Mouse (Mus musculus) heart, embryonic 11.5 days (tissue): ENCODE measurements around the gene Sema4a. TPM values are rescaled to one million over a fixed set of nuclear protein-coding genes. Genes with fewer than 3 reads are reported as not detected.
"Not testable (repeated sequence)": the region's sequence is repeated elsewhere in the genome, so short reads cannot be mapped to it uniquely, and the experiment has no call there.

Experiments used
- ATAC-seq: fragments of 200-750 bp; cut with Nextera tagmentation; replicated peaks from 2 replicates; pipeline ENCODE4 v1.8.0; 2017; ENCODE audit warnings: moderate library complexity; ENCODE audit not compliant: insufficient number of reproducible peaks, low FRiP score, low TSS enrichment
- H3K27ac ChIP-seq: fragments of 300-500 bp; sonication (generic); 2 replicates; pipeline ENCODE4 v1.5.1; 2014; ENCODE audit warnings: mild to moderate bottlenecking, low read depth, low read length
- H3K27me3 ChIP-seq: fragments of 300-500 bp; sonication (generic); 2 replicates; pipeline ENCODE4 v1.6.1; 2014; ENCODE audit warnings: mild to moderate bottlenecking, low read length, mixed read lengths; ENCODE audit not compliant: control insufficient read depth, insufficient read depth
- H3K36me3 ChIP-seq: fragments of 300-500 bp; sonication (generic); 2 replicates; pipeline ENCODE4 v1.6.1; 2014; ENCODE audit warnings: mild to moderate bottlenecking, low read length, moderate library complexity, mixed read lengths; ENCODE audit not compliant: control insufficient read depth, insufficient read depth
- H3K4me1 ChIP-seq: fragments of 300-500 bp; sonication (generic); 2 replicates; pipeline ENCODE4 v1.6.1; 2014; ENCODE audit warnings: low read length; ENCODE audit not compliant: control insufficient read depth, insufficient read depth
- H3K4me2 ChIP-seq: fragments of 300-500 bp; sonication (generic); 2 replicates; pipeline ENCODE4 v1.6.1; 2014; ENCODE audit warnings: mild to moderate bottlenecking, moderate library complexity
- H3K4me3 ChIP-seq: fragments of 300-500 bp; sonication (generic); 2 replicates; pipeline ENCODE4 v1.5.1; 2014; ENCODE audit warnings: low read depth, low read length
- H3K9ac ChIP-seq: fragments of 300-500 bp; sonication (generic); 2 replicates; pipeline ENCODE4 v1.6.1; 2014; ENCODE audit warnings: mild to moderate bottlenecking, low read depth, low read length, moderate library complexity
- H3K9me3 ChIP-seq: fragments of 300-500 bp; sonication (generic); replicated peaks from 2 replicates; pipeline ENCODE4 v1.6.1; 2016; ENCODE audit warnings: low read length; ENCODE audit not compliant: control insufficient read depth
- WGBS: fragments of 180-500 bp; shearing (Covaris S2); extraction: QIAGEN DNeasy Blood & Tissue Kit; methylation state at CpG from one replicate; pipeline ENCODE4 v1.1.7; 2014; ENCODE audit not compliant: insufficient replicate concordance; 5-methylcytosine and 5-hydroxymethylcytosine counted together
- polyA plus RNA-seq: library from polyadenylated mRNA; unstranded; fragments of >200 nt; fragmentation: Nextera tagmentation; extraction: Ambion mirVana; gene quantifications from 2 replicates; pipeline ENCODE4 v1.2.1, GENCODE M21; 2014

Gene Sema4a
- polyA plus RNA-seq, 1 experiment from 2014 or later: 0.80 TPM

DNA sequence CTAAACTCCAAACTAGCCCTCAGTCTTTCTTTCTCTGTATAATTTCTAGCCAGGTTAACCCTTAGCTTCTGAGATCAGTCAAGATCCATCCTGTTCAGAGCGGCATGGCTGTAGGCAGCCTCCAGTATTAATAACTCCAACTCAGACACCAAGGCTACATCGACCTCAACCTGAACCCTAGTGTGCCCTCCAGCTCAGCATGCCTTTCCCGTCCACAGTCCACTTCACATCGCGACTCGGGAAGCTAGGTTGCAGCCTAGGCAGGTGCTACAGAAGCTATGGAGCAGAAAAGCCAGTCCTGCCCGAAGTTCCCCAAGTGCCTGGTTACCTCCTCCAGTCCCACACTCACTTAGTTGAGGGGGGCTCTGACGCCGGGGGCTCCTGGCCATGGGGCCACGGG lies 23.5 kb downstream of the Sema4a start:
- ATAC-seq: no peak
- peak overlapping the region; percentile 39 for H3K4me3 ChIP-seq
- 67% methylated on average over 10 of the region's 10 CpGs for WGBS

DNA sequence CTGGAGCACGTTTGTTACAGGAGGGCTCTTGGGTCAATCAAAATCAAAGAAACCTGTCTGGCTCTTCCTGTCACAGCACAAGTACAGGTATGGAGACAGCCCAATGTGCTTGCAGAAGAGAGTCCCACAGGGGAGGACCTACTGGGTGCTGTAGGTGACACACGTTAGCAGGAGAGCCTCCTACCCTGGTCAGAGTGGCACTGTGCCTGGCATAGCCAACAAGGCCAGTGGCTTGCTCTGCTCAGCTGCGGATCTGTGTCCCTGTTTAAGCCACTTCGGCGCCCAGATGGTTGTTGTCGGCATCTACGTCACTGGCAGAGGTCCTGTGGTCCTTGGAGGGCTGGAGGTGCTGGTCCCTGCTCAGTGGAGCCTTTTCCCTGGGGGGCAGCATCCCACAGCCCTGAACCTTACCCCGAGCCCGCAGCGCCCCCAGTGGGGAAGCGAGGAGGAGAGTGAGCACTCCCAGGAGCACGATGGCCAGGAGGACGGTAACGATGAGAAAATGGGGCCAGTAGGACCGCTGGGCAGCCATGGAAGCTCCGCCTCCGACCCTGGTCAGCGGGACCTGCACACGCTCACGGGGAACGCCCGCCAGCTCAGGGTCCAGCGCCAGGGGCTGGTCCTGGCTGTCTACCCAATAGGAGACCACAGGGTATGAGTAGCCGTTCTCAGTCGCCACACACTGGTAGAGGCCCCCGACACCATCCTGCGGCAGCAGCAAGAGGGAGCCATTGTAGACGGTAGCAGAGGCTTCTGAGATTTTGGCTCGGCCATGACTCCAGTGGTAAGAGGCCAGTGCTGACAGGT lies 24.4 kb downstream of the Sema4a start:
- ATAC-seq: peak; percentile 84
- H3K27ac ChIP-seq: peak overlapping the region; percentile 46
- H3K4me1 ChIP-seq: peaks cover 18% of the 10 kb centered on the region
- peak overlapping the region; percentile 54 for H3K9ac ChIP-seq
- peak overlapping the region; percentile 39 for H3K4me3 ChIP-seq
- H3K36me3 ChIP-seq: no peaks in the 10 kb centered on the region
- H3K27me3 ChIP-seq: no peaks in the 10 kb centered on the region; the same call in none of the 2 replicates
- no peaks in the 10 kb centered on the region for H3K9me3 ChIP-seq
- peak overlapping the region; percentile 74 for H3K4me2 ChIP-seq
- WGBS: 9% methylated on average over 29 of the region's 29 CpGs

More for the DNA sequence above, 23.5 kb downstream of the Sema4a start:
- no peaks in the 10 kb centered on the region for H3K36me3 ChIP-seq
- peak overlapping the region; percentile 74 for H3K4me2 ChIP-seq
- no peaks in the 10 kb centered on the region for H3K9me3 ChIP-seq
- peaks cover 18% of the 10 kb centered on the region for H3K4me1 ChIP-seq
- no peak overlapping the region for H3K27ac ChIP-seq
- H3K27me3 ChIP-seq: no peaks in the 10 kb centered on the region; the same call in none of the 2 replicates
- H3K9ac ChIP-seq: peak overlapping the region; percentile 54; the same call in 1 of the 2 replicates

DNA sequence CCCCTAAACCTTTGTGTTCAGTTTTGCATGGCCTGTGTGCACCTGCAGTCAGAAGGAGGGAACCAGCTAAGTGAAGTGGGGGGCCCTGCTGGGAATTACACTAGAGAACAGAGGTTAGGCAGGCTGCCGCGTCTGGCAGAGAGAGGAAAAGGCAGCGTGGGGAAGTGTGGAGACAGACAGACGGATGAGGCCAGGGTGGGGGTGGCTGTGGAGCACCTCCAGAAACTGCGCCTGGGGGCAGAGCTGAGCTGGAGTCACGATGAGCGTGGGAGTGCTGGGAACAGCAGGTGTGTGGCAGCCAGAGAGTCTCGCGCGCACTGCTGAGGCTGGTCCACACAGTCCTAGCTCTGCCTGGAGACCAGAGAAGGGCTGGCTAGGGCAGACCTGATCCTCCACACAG lies 25.5 kb downstream of the Sema4a start:
- Histone ChIP-seq H3K9ac (no peak overlapping the region), H3K4me3 (no peak overlapping the region), H3K36me3 (no peaks in the 10 kb centered on the region), H3K4me1 (peaks cover 15% of the 10 kb centered on the region), H3K27me3 (no peaks in the 10 kb centered on the region; the same call in 1 of the 2 replicates), H3K9me3 (no peaks in the 10 kb centered on the region), H3K4me2 (no peak overlapping the region), H3K27ac (no peak overlapping the region)
- ATAC-seq: no peak
- 65% methylated on average over 10 of the region's 10 CpGs for WGBS

DNA sequence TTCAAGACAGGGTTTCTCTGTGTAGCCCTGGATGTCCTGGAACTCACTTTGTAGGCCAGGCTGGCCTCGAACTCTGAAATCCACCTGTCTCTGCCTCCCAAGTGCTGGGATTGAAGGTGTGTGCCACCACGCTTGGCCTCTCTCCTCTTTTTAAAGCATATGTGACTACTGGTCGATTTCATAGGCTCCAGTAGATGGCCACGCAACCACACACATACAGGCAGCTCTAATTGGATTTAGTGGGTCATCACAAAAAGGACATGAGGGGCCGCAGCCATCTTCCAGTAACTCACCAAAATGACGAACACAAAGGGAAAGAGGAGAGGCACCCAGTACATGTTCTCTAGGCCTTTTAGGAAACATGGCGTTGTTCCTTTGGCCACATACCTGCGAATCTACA lies 32.3 kb downstream of the Sema4a start:
- not testable (repeated sequence) for H3K9me3 ChIP-seq, H3K4me3 ChIP-seq

DNA sequence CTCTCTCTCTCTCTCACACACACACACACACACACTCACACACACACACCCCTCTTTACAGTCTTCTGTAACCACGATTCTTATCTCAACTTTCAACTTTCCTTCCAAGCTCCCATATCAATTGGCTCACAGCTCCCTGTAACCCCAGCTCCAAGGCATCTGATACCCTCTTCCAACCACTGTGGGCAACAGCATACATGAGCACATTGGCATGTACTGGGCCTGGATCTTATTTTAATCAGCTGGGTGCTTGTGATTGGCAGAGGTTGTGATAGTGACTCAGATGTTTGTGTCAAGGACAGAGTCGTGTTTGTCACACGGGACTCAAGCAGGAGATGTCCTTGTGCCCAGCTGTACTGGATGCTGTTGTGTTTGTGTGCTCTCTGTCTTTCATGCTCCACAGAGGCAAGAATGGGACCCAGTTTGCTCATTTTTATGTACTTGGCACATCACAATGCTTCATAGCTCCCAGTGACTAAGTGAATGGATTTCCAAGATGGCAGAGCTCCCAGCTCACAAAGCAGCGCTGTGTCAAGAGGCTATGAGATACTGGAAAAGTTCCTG lies 33.6 kb downstream of the Sema4a start:
- WGBS: 60% methylated on average over 4 of the region's 4 CpGs
- H3K27ac ChIP-seq: no peak overlapping the region
- H3K4me3 ChIP-seq: no peak overlapping the region
- H3K36me3 ChIP-seq: no peaks in the 10 kb centered on the region
- peaks cover 10% of the 10 kb centered on the region for H3K4me1 ChIP-seq
- no peak overlapping the region for H3K9ac ChIP-seq
- no peaks in the 10 kb centered on the region for H3K27me3 ChIP-seq
- H3K4me2 ChIP-seq: no peak overlapping the region
- no peak for ATAC-seq
- H3K9me3 ChIP-seq: no peaks in the 10 kb centered on the region

More for the DNA sequence above, 32.3 kb downstream of the Sema4a start:
- not testable (repeated sequence) for H3K4me1 ChIP-seq, H3K27me3 ChIP-seq, H3K27ac ChIP-seq, H3K4me2 ChIP-seq, H3K36me3 ChIP-seq, H3K9ac ChIP-seq, ATAC-seq
- 68% methylated on average over 8 of the region's 8 CpGs for WGBS

DNA sequence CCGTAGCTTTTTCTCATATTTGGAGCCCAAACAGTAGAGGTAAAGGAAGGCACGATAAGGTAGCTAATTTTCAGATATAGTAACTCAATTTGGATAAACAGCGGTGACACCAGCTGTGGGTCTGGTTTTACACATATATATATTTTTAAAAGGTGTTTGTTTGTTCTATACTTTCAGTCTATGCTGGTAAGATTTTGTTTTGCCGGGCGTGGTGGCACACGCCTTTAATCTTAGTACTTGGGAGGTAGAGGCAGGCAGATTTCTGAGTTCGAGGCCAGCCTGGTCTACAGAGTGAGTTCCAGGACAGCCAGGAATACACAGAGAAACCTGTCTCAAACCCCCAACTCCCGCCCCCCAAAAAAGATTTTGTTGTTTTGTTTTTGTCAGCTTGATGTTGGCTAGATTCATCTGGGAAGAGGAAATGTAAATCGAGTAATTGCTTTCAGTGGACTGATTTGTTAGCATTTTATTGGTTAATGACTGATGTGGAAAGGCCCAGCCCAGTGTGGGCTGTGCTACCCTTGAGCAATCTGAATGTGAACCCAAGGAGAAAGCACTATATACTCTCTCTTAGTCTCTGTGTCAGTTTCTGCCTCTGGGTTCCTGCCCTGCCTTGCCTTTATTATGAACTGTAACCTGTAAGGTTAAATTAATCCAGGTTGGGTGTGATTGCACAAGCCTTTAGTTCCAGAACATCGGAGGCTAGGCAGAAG lies 35.1 kb downstream of the Sema4a start:
- H3K9ac ChIP-seq: no peak overlapping the region
- peaks cover 1% of the 10 kb centered on the region; the same call in 1 of the 2 replicates for H3K36me3 ChIP-seq
- H3K4me2 ChIP-seq: no peak overlapping the region
- no peak overlapping the region for H3K4me3 ChIP-seq
- H3K4me1 ChIP-seq: peaks cover 14% of the 10 kb centered on the region
- no peaks in the 10 kb centered on the region for H3K9me3 ChIP-seq
- 82% methylated on average over 10 of the region's 10 CpGs for WGBS
- H3K27me3 ChIP-seq: no peaks in the 10 kb centered on the region
- no peak overlapping the region for H3K27ac ChIP-seq
- no peak for ATAC-seq

DNA sequence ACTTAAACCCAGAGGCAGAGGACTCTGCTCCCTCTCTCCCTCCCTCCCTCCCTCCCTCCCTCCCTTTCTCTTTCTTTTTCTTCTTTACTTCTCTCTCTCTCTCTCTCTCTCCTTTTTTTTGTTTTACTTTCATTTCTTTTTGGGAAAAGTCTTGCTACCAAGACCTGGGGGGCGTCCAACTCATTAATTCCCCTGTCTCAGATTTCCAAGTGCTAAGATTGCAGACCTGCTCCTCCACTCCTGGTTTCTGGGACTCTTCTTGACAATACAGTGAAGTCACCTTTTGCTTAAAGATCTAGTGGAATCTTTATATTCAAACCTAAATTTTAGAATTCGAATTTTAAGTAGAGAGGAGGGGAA lies 35.7 kb downstream of the Sema4a start:
- Histone ChIP-seq H3K36me3 (peaks cover 5% of the 10 kb centered on the region), H3K4me2 (peak overlapping the region; percentile 95), H3K27me3 (no peaks in the 10 kb centered on the region), H3K9me3 (no peaks in the 10 kb centered on the region), H3K27ac (no peak overlapping the region), H3K4me3 (peak overlapping the region; percentile 91), H3K4me1 (peaks cover 14% of the 10 kb centered on the region), H3K9ac (0 out of 2 replicates have a peak overlapping the region, but pooled peaks have one; percentile 1)
- WGBS: 10% methylated on average over 2 of the region's 2 CpGs
- no peak for ATAC-seq

DNA sequence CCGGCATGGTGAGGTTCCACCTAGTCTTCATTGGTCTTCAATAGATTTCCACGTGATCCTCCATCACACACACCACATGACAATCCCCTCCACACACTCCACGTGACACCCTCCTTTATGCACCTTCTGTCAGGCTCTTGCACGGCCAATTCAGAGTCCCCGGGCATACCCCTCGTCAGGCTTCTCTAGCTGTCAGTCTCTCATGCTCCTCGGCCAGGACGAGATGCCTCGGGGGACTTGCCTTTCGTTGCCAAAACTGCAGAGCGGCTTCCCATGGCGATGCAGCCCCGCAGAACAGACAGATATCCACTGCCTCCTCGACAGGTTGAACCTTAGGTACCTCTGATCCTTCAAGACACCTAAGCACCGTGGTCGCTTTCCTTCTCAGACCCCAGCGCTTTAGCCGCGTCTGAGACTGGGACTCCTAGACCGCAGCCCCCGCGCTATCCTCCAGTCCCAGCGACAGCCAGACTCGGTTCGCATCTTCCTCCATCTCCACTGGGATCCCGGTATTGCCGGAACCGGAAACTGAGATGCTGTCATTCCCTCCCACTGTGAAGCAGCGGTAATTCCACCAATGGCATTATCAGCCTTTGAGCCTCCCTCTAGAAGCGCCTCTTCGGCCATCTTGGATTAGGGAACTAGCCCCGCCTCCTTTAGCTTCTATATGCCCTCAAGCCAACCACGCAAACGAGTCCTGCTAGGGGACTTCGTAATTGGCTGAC lies 36.2 kb downstream of the Sema4a start, which contains the start of gene Slc25a44:
Slc25a44 (minus strand) TSS at position 535 of the 725 bp plus-strand sequence.
- peaks cover 14% of the 10 kb centered on the region for H3K4me1 ChIP-seq
- H3K4me2 ChIP-seq: peak within 1 kb of the TSS; percentile 95
- peak within 1 kb of the TSS; percentile 77 for H3K9ac ChIP-seq
- no peaks in the 10 kb centered on the region for H3K9me3 ChIP-seq
- peaks cover 7% of the 10 kb centered on the region for H3K36me3 ChIP-seq
- peak; percentile 95 for ATAC-seq
- peak within 1 kb of the TSS; percentile 91 for H3K4me3 ChIP-seq
- H3K27me3 ChIP-seq: no peaks in the 10 kb centered on the region
- WGBS: 1% methylated on average over 35 of the region's 35 CpGs
- 0 out of 2 replicates have a peak within 1 kb of the TSS, but pooled peaks have one; percentile 35 for H3K27ac ChIP-seq
